Mouse (Mus musculus) adipocyte (in vitro differentiated cells): ENCODE data around the gene Dtx1.

ENCODE experiments used
- DNase-seq: peaks from one replicate; pipeline ENCODE4 v3.0.0-alpha.2; 2016; ENCODE audit warnings: low spot score

Dtx1 gene

GRCm38 (mm10) chr5:120711827-120712226, at the start of gene Dtx1:
TSS of gene Dtx1 (minus strand) at chr5:120711927.
- no peak for DNase-seq

- no peak for DNase-seq
These were observed 42.5 kb upstream of the Dtx1 start for GRCm38 (mm10) chr5:120754215-120754614.

GRCm38 (mm10) chr5:120752786-120753185, 41.1 kb upstream of the Dtx1 start:
- DNase-seq: no peak

- DNase-seq: no peak
These were observed 39.5 kb upstream of the Dtx1 start for GRCm38 (mm10) chr5:120751206-120751605.

GRCm38 (mm10) chr5:120749688-120750087, 38.0 kb upstream of the Dtx1 start, which contains the start of gene Oas2:
TSS of gene Oas2 (minus strand) at chr5:120749853.
- peak; percentile 22 for DNase-seq

GRCm38 (mm10) chr5:120746451-120746850, 34.7 kb upstream of the Dtx1 start:
- peak; percentile 76 for DNase-seq

GRCm38 (mm10) chr5:120742125-120742524, 30.4 kb upstream of the Dtx1 start:
- peak; percentile 25 for DNase-seq

GRCm38 (mm10) chr5:120734380-120734990, 22.8 kb upstream of the Dtx1 start:
- no peak for DNase-seq

GRCm38 (mm10) chr5:120733696-120734095, 22.0 kb upstream of the Dtx1 start:
- no peak for DNase-seq

GRCm38 (mm10) chr5:120732740-120733139, 21.0 kb upstream of the Dtx1 start:
- DNase-seq: no peak

GRCm38 (mm10) chr5:120729319-120729718, 17.6 kb upstream of the Dtx1 start:
- DNase-seq: peak; percentile 34

- DNase-seq: no peak
These were observed 14.2 kb upstream of the Dtx1 start for GRCm38 (mm10) chr5:120725811-120726455.

- no peak for DNase-seq
These were observed 9.3 kb upstream of the Dtx1 start for GRCm38 (mm10) chr5:120721005-120721404.

- DNase-seq: no peak
These were observed 7.1 kb upstream of the Dtx1 start for GRCm38 (mm10) chr5:120718600-120719378.

- no peak for DNase-seq
These were observed 5.4 kb upstream of the Dtx1 start for GRCm38 (mm10) chr5:120717136-120717535.

GRCm38 (mm10) chr5:120714314-120714713, 2.6 kb upstream of the Dtx1 start:
- peak; percentile 46 for DNase-seq

GRCm38 (mm10) chr5:120712721-120713120, 994 bp upstream of the Dtx1 start:
- DNase-seq: no peak

GRCm38 (mm10) chr5:120711416-120711815, 311 bp downstream of the Dtx1 start:
- no peak for DNase-seq

- DNase-seq: no peak
These were observed 890 bp downstream of the Dtx1 start for GRCm38 (mm10) chr5:120710826-120711248.

GRCm38 (mm10) chr5:120710161-120710825, 1.4 kb downstream of the Dtx1 start:
- no peak for DNase-seq

GRCm38 (mm10) chr5:120706976-120707375, 4.8 kb downstream of the Dtx1 start:
- DNase-seq: no peak

GRCm38 (mm10) chr5:120706541-120706940, 5.2 kb downstream of the Dtx1 start:
- no peak for DNase-seq
